Mouse (Mus musculus): ENCODE measurements around the gene Tmem171. TPM values are rescaled to one million over a fixed set of nuclear protein-coding genes. Genes with fewer than 3 reads are reported as not detected.
A peak's percentile ranks its signal among the peaks of the same experiment; 100 is the strongest.

The Tmem171 gene
- polyA plus RNA-seq, 1 experiment from 2014 or later, result 10.5 TPM

GRCm38 (mm10) chr13:98683412-98683811 is 11.2 kb downstream of the Tmem171 start:
- no peak for ATAC-seq (ENCODE audit: low FRiP score, low TSS enrichment)

GRCm38 (mm10) chr13:98680470-98681060 is 14.1 kb downstream of the Tmem171 start:
- H3K27ac ChIP-seq (ENCODE audit: low read length), result peak overlapping the region; percentile 10; the same call in 1 of the 2 replicates
- peaks cover 28% of the 10 kb centered on the region for H3K4me1 ChIP-seq (ENCODE audit: insufficient read depth, low read length)
- ATAC-seq (ENCODE audit: low FRiP score, low TSS enrichment), result peak; percentile 21; the same call in 1 of the 2 replicates
- no peaks in the 10 kb centered on the region for H3K27me3 ChIP-seq (ENCODE audit: insufficient read depth, low read length)
- H3K4me2 ChIP-seq (replicated peaks; ENCODE audit: low read depth, low read length), result no peak overlapping the region
- H3K9me3 ChIP-seq (ENCODE audit: low read length), result no peaks in the 10 kb centered on the region
- 50% methylated on average over 5 of the region's 5 CpGs for WGBS
- H3K9ac ChIP-seq (replicated peaks; ENCODE audit: low read length), result peak overlapping the region; percentile 26; the same call in 1 of the 2 replicates
- H3K36me3 ChIP-seq (ENCODE audit: insufficient read depth, low read length), result no peaks in the 10 kb centered on the region
- H3K4me3 ChIP-seq (ENCODE audit: low read length), result no peak overlapping the region

More at GRCm38 (mm10) chr13:98683412-98683811, 11.2 kb downstream of the Tmem171 start:
- WGBS, result 88% methylated on average over 2 of the region's 2 CpGs
- Histone ChIP-seq H3K4me2 (replicated peaks; ENCODE audit: low read depth, low read length) (no peak overlapping the region), H3K4me1 (ENCODE audit: insufficient read depth, low read length) (peaks cover 28% of the 10 kb centered on the region), H3K9me3 (ENCODE audit: low read length) (no peaks in the 10 kb centered on the region), H3K27ac (ENCODE audit: low read length) (no peak overlapping the region), H3K36me3 (ENCODE audit: insufficient read depth, low read length) (no peaks in the 10 kb centered on the region), H3K4me3 (ENCODE audit: low read length) (no peak overlapping the region), H3K27me3 (ENCODE audit: insufficient read depth, low read length) (no peaks in the 10 kb centered on the region), H3K9ac (replicated peaks; ENCODE audit: low read length) (no peak overlapping the region)

GRCm38 (mm10) chr13:98679631-98680041 is 15.0 kb downstream of the Tmem171 start:
- Histone ChIP-seq H3K27me3 (ENCODE audit: insufficient read depth, low read length) (no peaks in the 10 kb centered on the region), H3K27ac (ENCODE audit: low read length) (peak overlapping the region; percentile 72), H3K9ac (replicated peaks; ENCODE audit: low read length) (no peak overlapping the region), H3K36me3 (ENCODE audit: insufficient read depth, low read length) (no peaks in the 10 kb centered on the region), H3K9me3 (ENCODE audit: low read length) (no peaks in the 10 kb centered on the region), H3K4me3 (ENCODE audit: low read length) (no peak overlapping the region), H3K4me2 (replicated peaks; ENCODE audit: low read depth, low read length) (no peak overlapping the region), H3K4me1 (ENCODE audit: insufficient read depth, low read length) (peaks cover 23% of the 10 kb centered on the region)
- ATAC-seq (ENCODE audit: low FRiP score, low TSS enrichment), result peak; percentile 92
- WGBS, result 13% methylated on average over 4 of the region's 4 CpGs

GRCm38 (mm10) chr13:98679230-98679629 is 15.4 kb downstream of the Tmem171 start:
- no peak overlapping the region for H3K4me3 ChIP-seq (ENCODE audit: low read length)
- peaks cover 20% of the 10 kb centered on the region for H3K4me1 ChIP-seq (ENCODE audit: insufficient read depth, low read length)
- H3K27ac ChIP-seq (ENCODE audit: low read length), result peak overlapping the region; percentile 72
- ATAC-seq (ENCODE audit: low FRiP score, low TSS enrichment), result peak; percentile 46; the same call in 1 of the 2 replicates
- WGBS, result 94% methylated on average over 1 of the region's 1 CpGs
- no peak overlapping the region for H3K9ac ChIP-seq (replicated peaks; ENCODE audit: low read length)
- no peaks in the 10 kb centered on the region for H3K27me3 ChIP-seq (ENCODE audit: insufficient read depth, low read length)
- H3K9me3 ChIP-seq (ENCODE audit: low read length), result no peaks in the 10 kb centered on the region
- H3K4me2 ChIP-seq (replicated peaks; ENCODE audit: low read depth, low read length), result no peak overlapping the region
- no peaks in the 10 kb centered on the region for H3K36me3 ChIP-seq (ENCODE audit: insufficient read depth, low read length)

GRCm38 (mm10) chr13:98673922-98674321 is 20.7 kb downstream of the Tmem171 start:
- Histone ChIP-seq H3K27me3 (ENCODE audit: insufficient read depth, low read length) (no peaks in the 10 kb centered on the region), H3K9ac (replicated peaks; ENCODE audit: low read length) (no peak overlapping the region), H3K4me3 (ENCODE audit: low read length) (no peak overlapping the region), H3K36me3 (ENCODE audit: insufficient read depth, low read length) (no peaks in the 10 kb centered on the region), H3K4me1 (ENCODE audit: insufficient read depth, low read length) (0 out of 2 replicates have a peak, but pooled peaks cover under 1% of the 10 kb centered on the region), H3K27ac (ENCODE audit: low read length) (no peak overlapping the region), H3K9me3 (ENCODE audit: low read length) (no peaks in the 10 kb centered on the region), H3K4me2 (replicated peaks; ENCODE audit: low read depth, low read length) (no peak overlapping the region)
- WGBS, result 71% methylated on average over 4 of the region's 4 CpGs
- no peak for ATAC-seq (ENCODE audit: low FRiP score, low TSS enrichment)

GRCm38 (mm10) chr13:98669296-98669695 is 25.3 kb downstream of the Tmem171 start:
- Histone ChIP-seq H3K27me3 (ENCODE audit: insufficient read depth, low read length) (no peaks in the 10 kb centered on the region), H3K9ac (replicated peaks; ENCODE audit: low read length) (no peak overlapping the region), H3K4me3 (ENCODE audit: low read length) (no peak overlapping the region), H3K4me1 (ENCODE audit: insufficient read depth, low read length) (no peaks in the 10 kb centered on the region), H3K27ac (ENCODE audit: low read length) (no peak overlapping the region), H3K9me3 (ENCODE audit: low read length) (0 out of 2 replicates have a peak, but pooled peaks cover 2% of the 10 kb centered on the region), H3K4me2 (replicated peaks; ENCODE audit: low read depth, low read length) (no peak overlapping the region), H3K36me3 (ENCODE audit: insufficient read depth, low read length) (no peaks in the 10 kb centered on the region)
- 75% methylated on average over 3 of the region's 3 CpGs for WGBS
- no peak for ATAC-seq (ENCODE audit: low FRiP score, low TSS enrichment)

GRCm38 (mm10) chr13:98667316-98667715 is 27.3 kb downstream of the Tmem171 start:
- Histone ChIP-seq H3K4me1 (ENCODE audit: insufficient read depth, low read length) (no peaks in the 10 kb centered on the region), H3K27ac (ENCODE audit: low read length) (no peak overlapping the region), H3K4me2 (replicated peaks; ENCODE audit: low read depth, low read length) (no peak overlapping the region), H3K36me3 (ENCODE audit: insufficient read depth, low read length) (no peaks in the 10 kb centered on the region), H3K4me3 (ENCODE audit: low read length) (no peak overlapping the region), H3K9me3 (ENCODE audit: low read length) (peaks cover 5% of the 10 kb centered on the region), H3K27me3 (ENCODE audit: insufficient read depth, low read length) (no peaks in the 10 kb centered on the region), H3K9ac (replicated peaks; ENCODE audit: low read length) (no peak overlapping the region)
- WGBS, result 77% methylated on average over 3 of the region's 3 CpGs
- peak; percentile 12; the same call in 1 of the 2 replicates for ATAC-seq (ENCODE audit: low FRiP score, low TSS enrichment)

GRCm38 (mm10) chr13:98665240-98665639 is 29.4 kb downstream of the Tmem171 start:
- Histone ChIP-seq H3K27me3 (ENCODE audit: insufficient read depth, low read length) (no peaks in the 10 kb centered on the region), H3K4me1 (ENCODE audit: insufficient read depth, low read length) (no peaks in the 10 kb centered on the region), H3K9ac (replicated peaks; ENCODE audit: low read length) (no peak overlapping the region), H3K4me2 (replicated peaks; ENCODE audit: low read depth, low read length) (no peak overlapping the region), H3K4me3 (ENCODE audit: low read length) (no peak overlapping the region), H3K9me3 (ENCODE audit: low read length) (peaks cover 7% of the 10 kb centered on the region), H3K27ac (ENCODE audit: low read length) (no peak overlapping the region), H3K36me3 (ENCODE audit: insufficient read depth, low read length) (no peaks in the 10 kb centered on the region)
- WGBS, result 69% methylated on average over 10 of the region's 10 CpGs
- no peak for ATAC-seq (ENCODE audit: low FRiP score, low TSS enrichment)

GRCm38 (mm10) chr13:98662173-98662675 is 32.4 kb downstream of the Tmem171 start:
- Histone ChIP-seq H3K36me3 (ENCODE audit: insufficient read depth, low read length) (no peaks in the 10 kb centered on the region), H3K4me1 (ENCODE audit: insufficient read depth, low read length) (no peaks in the 10 kb centered on the region), H3K9me3 (ENCODE audit: low read length) (peaks cover 5% of the 10 kb centered on the region), H3K9ac (replicated peaks; ENCODE audit: low read length) (no peak overlapping the region), H3K27ac (ENCODE audit: low read length) (no peak overlapping the region), H3K4me3 (ENCODE audit: low read length) (no peak overlapping the region), H3K27me3 (ENCODE audit: insufficient read depth, low read length) (no peaks in the 10 kb centered on the region), H3K4me2 (replicated peaks; ENCODE audit: low read depth, low read length) (no peak overlapping the region)
- 88% methylated on average over 4 of the region's 4 CpGs for WGBS
- no peak for ATAC-seq (ENCODE audit: low FRiP score, low TSS enrichment)

GRCm38 (mm10) chr13:98656034-98656471 is 38.6 kb downstream of the Tmem171 start:
- no peaks in the 10 kb centered on the region for H3K9me3 ChIP-seq (ENCODE audit: low read length)
- 88% methylated on average over 16 of the region's 16 CpGs for WGBS
- H3K27me3 ChIP-seq (ENCODE audit: insufficient read depth, low read length), result no peaks in the 10 kb centered on the region
- no peak for ATAC-seq (ENCODE audit: low FRiP score, low TSS enrichment)
- no peaks in the 10 kb centered on the region for H3K36me3 ChIP-seq (ENCODE audit: insufficient read depth, low read length)
- H3K4me2 ChIP-seq (replicated peaks; ENCODE audit: low read depth, low read length), result no peak overlapping the region
- no peak overlapping the region for H3K4me3 ChIP-seq (ENCODE audit: low read length)
- no peak overlapping the region for H3K27ac ChIP-seq (ENCODE audit: low read length)
- H3K4me1 ChIP-seq (ENCODE audit: insufficient read depth, low read length), result peaks cover 30% of the 10 kb centered on the region
- H3K9ac ChIP-seq (replicated peaks; ENCODE audit: low read length), result no peak overlapping the region

All from kidney, embryonic 16.5 days (tissue).